Mouse (Mus musculus): ENCODE results near the gene Gm525.
A peak's percentile ranks its signal among the peaks of the same experiment; 100 is the strongest.
"Not testable (repeated sequence)": the region's sequence is repeated elsewhere in the genome, so short reads cannot be mapped to it uniquely, and the experiment has no call there.

Gm525 gene

DNA sequence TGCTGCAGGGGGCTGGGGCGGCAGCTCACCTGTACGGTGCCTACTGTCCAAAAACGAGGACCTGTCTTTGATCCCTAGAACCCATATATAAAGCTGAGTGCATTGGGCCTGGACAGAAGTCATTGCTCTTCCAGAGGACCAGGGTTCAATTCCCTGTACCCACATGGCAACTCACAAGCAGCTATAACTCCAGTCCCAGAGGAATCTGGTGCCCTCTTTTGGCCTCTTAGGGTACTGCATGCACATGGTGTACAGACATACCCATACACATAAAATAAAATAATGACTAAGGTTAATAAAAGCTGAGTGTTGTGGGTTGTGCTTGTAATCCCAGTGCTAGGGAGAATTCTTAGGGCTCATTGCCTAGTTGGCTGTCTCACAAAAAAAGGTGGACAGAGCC, 8.3 kb upstream of the Gm525 start:
- no peak for DNase-seq

DNA sequence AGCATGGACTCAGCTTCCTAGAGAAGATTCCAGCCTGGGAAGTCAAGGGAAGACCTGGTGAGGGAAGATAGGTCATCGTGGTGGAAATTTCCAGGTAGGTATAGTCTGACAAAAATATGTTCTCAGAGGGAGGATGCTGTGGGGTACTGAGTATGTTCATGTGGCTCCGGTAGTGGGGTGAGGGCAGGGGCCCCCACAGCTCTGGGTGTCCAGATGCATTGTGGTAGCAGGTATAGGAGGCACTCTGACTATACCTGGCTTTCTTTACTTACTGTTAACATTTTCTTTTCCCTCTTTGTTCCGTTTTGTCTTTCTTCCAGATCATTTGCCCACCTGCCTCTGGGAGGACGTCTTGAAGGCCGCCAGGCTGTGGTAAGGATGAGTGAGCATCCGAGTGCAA, 7.5 kb upstream of the Gm525 start:
- no peak for DNase-seq

DNA sequence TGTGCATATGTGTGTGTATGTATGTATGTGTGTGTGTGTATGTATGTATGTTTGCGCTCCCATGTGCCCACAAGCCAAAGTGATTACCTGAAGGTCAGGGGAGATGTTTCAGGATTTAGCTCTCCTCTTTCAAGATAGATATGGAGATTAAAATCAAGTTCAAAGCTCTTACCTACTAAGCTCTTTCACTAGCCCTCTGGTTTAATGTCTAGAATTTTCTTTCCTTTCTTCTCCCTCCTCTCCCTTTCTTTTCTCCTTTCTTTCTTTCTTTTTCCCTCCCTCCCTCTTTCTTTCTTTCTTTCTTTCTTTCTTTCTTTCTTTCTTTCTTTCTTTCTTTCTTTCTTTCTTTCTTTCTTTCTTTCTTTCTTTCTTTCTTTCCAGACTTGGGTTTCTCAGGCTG, 6.9 kb upstream of the Gm525 start, which contains the start of gene Dgke:
Dgke (minus strand) TSS at position 101 of the 400 bp plus-strand sequence.
- DNase-seq: no peak

DNA sequence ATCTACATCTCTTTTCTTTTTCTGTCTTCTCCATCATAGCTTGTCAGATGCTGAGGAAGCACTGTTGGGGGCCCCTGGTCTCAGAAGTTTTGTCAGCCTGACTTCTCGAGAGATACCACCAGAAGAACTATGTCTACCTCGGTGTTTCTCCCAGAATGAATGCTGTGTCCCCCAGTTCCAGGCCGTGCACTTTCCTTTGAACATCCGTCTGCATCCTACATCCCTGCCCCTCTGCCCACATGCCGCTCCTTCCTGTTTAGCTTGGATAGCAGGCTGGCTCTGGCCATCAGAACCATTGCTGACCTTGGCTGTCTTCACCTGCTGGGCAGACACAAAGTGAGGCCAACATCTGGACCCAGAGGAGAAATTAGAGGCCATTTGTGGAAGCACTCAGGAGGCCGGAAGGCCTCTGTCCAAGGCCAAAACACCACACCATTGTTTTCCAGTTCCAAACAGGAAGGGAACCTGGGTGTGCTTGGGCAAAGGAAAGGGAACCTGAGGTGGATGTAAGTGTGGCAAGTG, 6.3 kb upstream of the Gm525 start:
- peak; percentile 42 for DNase-seq

DNA sequence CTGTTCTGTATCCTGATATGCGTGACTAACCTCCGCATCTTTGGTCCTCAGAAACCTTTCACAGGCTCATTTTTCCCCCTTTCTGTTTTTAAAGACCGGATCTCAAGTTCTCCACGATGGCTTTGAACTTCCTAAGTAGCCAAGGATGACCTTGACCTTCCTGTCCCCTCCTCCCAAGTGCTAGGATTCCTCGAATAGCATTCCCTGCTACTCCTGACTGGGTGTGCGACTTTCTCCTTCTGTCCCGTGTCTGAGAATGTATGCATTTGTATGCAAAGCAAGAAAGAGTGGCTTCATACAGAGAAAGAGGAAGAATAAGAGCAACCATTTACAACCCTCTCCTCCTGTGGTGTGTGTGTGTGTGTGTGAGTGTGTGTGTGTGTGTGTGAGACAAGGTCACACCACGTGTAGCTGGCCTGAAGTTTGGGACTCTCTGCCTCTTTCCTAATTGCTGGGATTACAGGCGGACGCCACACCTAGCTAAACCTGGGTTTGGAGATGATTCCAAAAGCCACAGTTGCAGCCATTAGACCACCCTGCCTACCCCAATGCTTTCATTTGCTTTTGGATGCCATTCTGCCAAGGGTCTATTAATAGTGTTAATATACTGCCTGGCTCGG, 5.7 kb upstream of the Gm525 start:
- DNase-seq: no peak

DNA sequence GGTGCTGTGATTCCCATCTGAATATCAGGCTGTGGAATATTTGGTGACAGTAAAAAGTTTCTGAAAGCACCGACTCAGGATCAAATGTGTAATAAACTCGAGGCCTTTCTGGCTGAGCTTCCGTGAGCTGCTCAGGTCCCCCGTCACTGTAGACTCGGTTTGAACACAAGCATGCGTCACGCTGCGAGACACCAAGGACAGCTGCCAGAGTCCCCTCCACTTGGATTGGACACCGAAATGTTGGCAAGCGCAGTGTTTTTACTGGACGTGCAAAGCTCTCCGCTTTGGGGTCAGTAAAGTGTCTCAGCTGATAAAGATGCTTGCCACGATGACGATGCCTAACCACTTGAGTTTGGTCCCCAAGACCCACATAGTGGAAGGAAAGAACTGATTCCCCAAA, 5.0 kb upstream of the Gm525 start:
- peak; percentile 60 for DNase-seq

DNA sequence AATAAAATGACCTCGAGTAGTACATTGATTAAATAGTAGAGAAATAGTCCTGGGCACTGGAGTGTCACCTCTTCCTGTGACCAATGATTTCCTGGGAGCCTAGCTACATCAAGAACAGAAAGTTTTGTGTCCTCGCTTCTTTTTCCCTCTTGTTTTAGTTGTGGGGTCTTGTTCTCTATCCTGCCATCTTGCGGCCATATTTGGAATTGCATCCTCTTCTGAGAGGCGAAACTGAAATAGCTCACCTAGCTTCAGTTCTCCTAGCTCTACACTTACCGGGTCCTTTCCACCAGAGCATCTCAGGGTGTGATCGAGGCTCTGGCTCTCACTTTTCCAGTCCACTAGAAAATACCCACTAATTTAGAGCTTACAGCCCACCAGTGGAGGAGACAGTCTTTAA, 4.3 kb upstream of the Gm525 start:
- peak; percentile 72 for DNase-seq

DNA sequence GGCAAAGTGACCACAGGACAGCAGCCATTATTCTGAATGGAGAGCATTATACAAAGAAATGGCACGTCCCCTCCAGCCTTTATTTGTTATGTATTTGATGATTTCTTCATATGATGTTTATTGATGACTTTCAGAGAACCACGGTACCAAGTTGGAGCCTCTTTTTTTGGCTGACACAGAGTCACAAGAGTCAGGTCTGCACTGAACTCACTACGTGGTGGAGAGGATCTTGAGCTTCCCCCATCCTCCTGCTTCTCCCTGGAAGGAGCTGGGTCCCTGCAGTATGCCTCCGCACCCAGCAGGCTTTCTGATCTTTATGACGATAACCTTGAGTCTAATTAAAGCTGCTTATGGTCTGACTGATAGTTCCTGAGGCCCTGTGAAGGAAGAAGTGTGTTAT, 2.1 kb upstream of the Gm525 start:
- no peak for DNase-seq

DNA sequence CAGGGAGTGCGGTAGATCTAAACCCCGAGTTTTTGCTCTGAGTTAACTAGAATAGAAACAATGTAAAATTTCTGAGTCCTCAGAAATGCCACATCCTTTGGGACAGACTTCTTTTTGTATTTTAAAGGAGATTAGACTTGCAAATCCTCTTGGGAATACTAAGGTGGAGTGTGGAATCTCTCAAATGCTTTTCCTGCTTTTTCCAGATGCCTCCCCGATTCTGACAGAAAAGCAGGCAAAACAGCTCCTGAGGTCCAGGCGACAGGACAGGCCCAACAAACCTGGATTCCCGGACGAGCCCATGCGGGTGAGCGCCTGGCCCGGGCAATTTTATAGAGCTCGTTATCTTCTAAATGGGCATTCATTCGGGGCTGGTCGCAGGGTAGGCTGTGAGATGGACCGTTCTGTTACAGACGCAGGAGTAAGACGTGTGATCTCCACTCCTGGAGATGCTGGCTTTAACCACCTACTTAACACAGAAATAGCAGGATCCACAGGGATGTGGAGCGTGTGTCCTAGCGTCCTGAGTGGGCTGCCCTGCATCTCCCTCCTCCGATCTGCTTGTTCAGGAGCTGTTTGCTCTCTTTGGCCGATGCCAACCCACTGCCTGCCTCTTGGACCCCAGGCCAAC, 1.3 kb downstream of the Gm525 start:
- no peak for DNase-seq

DNA sequence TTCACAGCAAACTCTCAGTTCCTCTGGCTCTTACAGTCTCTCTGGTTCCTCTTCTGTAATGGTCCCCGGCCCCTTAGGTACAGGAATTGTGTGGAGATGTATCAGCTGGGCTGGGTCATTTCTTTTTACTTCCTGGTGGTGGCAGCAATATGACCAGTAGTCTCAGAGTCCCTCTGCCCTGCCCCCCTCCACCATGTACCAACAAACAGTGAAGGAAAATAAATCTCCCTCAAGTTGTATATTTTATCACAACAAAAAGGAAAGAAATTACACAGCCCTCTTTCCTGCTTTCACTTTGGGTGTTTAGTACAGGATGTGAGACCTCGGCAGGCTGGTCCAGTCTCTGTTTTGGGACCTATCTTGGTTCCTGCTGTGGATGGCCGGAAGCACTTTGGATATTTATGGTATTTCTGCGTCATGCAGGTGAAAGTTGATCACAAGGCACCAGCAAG, 2.8 kb downstream of the Gm525 start:
- DNase-seq: peak; percentile 50

DNA sequence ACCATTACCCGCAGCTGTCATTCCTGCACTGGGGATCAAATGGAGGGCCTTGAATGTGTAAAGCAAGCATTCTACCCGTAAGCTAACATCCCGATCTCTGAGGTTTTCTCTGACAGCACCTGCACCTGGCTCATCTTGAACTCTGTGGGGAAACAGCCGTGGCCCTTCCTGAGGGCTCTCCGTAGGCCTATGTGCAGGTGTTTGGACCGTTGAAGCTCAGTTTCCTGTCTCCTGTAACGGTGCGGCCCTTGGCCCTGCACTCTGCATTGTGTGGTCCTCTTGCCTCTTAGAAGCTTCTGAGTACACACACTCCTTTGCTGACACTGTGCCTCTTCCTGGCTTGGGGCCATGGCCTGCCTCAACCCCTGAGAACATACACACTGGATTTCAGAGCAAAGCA, 4.0 kb downstream of the Gm525 start:
- DNase-seq: no peak

DNA sequence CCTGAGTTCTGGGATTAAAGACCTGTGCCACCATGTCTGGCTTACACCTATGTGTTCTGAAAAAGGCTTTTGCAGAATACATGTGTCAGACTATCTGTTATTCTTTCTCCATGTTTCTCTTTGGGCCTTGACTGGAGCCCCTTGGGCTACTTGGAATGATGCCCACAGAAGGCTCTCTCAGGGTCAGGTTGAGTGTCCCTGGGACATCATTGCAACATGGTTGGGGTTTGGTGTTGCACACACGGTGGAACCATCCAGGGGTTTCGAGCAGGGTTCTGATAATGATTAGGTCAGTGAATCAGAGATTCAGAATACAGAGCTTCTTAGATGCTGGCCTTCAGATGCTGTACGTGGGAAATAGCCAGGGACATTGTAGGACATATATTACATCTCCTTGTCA, 4.7 kb downstream of the Gm525 start:
- no peak for DNase-seq

DNA sequence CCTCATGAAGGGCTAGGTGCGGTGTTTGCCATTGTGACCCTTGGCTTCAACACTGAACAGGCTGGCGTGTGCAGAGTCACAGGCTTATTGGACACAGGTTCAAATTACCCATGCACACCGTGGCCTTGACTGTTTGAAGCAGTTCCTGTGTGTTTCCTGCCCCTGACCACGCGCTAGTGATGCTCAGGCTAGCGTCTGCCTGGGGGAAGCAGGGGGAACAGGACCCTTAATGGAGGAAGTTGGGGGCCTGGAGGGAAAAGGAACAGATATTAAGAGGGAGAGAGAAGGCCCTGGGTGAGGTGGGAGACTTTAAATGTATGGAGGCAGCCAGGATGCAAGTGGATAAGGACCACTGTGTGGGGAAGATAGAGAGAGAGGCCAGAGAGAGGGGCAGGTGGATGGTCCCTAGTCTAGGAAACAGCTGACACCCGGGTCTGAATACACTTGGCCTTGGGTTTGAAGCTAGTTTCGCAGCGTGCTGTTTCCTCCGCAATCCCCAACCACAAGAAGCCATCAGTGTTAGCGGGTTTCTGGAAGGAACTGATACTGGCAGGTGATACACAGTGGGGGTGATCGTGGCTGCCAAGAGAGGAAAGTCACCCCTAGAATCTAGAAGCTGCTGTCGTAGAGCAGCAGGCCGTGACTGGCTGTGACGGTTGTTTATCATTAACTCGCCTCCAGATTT, 5.5 kb downstream of the Gm525 start:
- no peak for DNase-seq

DNA sequence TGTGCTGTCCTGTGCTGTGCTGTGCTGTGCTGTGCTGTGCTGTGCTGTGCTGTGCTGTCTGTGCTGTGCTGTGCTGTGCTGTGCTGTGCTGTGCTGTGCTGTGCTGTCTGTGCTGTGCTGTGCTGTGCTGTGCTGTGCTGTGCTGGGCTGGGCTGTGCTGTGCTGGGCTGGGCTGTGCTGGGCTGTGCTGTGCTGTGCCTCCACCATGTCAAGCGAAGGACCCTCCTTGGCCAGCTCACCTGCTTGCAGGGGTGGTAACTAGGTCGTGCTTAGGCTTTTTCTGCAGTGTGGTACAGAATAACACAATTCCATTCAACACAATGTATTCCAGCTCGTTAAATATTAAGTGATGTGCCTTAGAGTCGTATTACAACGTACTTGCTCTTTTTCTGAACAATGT, 8.3 kb downstream of the Gm525 start:
- not testable (repeated sequence) for DNase-seq

DNA sequence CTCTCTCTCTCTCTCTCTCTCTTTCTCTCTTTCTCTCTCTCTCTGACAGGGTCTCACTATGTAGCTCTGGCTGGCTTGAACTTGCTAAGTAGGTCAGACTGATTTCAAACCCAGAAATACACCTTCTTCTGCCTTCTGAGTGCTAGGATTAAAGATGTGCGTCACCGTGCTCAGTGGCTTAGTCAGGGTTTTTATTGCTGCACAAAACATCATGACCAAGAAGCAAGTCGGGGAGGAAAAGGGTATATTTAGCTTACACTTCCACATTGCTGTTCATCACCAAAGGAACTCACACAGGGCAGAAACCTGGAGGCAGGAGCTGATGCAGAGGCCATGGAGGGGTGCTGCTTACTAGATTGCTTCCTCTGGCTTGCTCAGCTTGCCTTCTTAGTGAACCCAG, 9.1 kb downstream of the Gm525 start:
- DNase-seq: not testable (repeated sequence)

DNA sequence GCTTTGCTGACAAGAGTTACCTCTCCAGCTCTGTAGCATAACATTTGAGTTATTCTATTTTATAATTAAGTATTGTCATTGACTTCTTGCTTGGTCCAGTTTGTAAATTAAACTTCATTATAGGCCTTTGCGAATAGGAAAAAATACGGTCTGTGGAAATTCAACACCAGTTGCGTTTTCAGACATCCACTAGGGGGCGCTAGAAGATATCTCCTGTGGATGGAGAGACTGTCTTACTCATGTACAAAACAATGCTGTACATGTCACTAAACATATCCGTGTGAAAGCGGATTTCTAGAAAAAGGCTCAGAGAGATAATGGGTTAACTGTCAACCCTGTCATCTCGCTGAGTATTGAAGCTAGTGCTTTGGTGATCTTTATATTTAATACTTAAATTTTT, 11.0 kb downstream of the Gm525 start:
- DNase-seq: peak; percentile 40

DNA sequence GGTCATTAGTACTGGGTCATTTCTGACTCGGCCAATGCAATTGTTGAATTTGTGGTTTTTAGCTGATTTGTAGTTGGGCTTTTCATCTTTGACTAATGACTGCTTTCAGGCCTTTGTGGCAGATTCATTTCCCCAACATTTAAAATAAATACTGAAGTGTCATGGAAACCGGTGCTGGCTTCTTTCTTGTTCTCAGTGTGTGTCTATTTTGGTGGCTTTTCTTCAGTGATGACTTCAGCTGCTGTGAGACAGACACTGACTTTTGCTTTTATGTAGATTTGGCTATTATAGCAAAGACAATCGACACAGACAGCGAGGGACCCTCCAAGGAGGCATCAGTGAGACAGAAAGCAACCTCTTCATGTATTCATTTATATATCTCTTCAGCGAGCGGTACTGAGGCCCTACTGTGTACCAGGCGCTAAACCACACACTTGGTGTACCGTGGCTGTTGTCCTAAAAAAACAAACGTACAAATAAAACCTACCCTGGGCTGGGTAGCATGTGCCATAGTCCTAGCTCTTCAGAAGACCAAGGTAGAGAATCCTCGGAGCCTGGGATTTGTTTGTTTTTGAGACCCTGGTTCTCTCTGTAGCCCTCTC, 12.7 kb downstream of the Gm525 start:
- no peak for DNase-seq

DNA sequence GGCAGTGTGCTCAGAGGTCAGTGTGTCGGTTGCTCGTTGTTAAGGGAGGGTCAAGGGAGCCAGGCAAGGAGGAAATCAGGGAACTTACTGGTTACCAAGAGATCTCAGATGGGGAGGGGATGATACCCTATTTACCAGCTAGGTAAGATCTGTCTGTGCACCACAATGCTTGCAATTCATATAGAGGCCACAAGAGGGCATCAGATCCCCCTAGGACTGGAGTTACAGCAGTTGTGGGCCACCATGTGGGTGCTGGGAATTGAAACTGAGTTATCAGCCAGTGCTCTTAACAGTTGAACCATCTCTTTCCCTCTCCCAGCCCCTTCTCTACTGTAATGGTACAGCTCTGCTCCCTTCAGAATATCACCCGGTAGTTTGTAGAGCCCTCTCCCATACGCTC, 15.1 kb downstream of the Gm525 start:
- no peak for DNase-seq

DNA sequence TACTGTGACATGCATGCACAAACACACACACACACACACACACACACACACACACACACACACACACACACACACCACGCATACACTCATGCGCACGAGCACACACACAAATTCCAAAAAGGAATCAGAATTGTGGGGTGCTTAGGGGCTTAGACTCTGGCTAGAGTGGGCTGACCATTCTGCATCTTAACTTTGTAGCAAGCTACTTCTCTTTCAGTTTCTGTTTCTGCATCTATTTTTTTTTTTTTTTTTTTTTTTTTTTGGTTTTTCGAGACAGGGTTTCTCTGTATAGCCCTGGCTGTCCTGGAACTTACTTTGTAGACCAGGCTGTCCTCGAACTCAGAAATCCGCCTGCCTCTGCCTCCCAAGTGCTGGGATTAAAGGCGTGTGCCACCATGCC, 16.7 kb downstream of the Gm525 start:
- DNase-seq: not testable (repeated sequence)

DNA sequence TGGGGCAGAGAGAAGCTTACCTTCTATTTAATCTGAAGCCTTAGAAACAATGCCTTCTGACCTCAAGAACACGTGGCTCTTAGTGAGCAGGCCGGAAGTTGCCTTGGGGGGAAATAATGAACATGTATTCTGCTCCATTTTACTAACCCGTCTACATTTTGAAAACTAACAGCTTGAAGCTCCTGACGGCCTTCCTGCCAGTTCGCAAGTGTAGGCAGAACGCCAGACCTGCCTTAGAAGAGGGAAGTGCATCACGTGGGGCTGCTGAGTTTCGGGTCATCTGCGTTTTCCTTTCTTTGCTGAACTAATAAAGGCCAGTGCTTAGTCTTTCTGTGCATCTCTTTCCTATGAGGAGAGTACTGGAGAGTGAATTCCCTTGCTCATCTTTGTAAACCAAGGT, 19.1 kb downstream of the Gm525 start:
- peak; percentile 57 for DNase-seq

DNA sequence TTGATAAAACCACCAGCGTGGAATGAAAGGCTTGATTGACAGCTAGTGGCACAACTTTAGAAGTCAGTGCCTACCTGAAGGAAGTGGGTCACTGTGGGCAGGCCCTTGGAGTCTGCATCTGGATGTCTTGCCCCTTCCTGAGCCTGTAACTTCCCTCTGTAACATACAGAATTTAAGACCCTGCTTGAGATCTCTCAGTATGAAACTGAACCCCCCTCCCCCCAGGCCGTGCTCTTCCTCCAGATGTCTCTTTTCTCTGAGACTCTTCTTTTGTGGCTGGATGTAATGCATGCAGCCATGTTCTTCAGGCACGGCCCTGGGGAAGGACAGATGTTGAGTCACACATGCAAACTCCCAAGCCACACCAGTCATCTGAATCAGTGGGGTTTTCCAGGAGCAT, 21.7 kb downstream of the Gm525 start:
- DNase-seq: no peak

DNA sequence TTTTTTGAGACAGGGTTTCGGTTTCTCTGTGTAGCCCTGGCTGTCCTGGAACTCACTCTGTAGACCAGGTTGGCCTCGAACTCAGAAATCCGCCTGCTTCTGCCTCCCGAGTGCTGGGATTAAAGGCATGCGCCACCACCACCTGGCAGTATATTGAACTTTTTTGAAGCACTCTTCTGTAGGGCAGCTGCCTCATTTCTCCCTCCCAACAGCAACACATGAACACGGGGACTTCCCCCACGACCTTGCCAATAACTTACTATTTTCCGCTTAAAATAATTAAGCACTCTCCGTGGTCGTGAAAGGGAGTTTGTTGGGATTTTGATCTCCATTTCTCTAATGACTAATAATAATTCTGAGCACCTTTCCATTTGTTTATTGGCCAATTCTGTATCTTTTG, 23.7 kb downstream of the Gm525 start:
- not testable (repeated sequence) for DNase-seq

DNA sequence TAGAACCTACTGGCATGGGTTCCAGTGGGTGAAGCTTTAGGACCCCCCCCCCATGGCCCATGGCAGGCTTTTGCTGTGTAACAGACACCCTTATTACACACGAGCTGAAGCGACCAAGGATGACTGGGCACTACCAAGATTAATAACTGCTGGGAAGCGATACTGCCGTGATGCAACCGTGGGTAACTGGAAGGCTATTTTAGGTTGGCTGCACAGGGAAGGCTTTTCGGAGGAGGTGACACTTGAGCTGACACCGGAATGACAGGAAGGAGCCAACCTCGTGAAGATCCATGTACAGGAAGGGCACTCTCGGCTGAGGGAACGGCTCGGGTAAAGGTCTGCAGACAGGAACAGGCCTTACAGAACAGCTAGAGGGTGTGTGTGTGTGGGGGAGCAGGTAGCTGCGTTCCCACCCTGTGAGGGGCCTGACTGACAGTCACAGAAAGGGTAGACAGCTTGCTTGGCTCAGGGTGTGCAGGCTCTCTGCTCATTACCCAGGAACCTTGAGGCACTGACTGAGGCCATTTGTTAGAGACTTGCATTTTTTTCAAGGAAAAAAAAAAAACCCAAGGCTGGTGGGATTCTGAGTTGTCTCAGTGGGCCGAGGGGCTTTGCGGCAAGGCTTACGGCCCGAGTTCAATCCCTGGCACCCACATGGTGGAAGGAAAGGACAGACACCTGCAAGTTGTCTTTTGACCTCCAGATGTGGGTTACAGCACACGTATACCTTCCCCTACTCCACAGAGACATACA, 24.6 kb downstream of the Gm525 start:
- DNase-seq: no peak
